Mouse (Mus musculus) heart, embryonic 13.5 days (tissue): ENCODE measurements at regions not wholly inside any gene's neighbourhood (a gene's known extent, or its start where the extent isn't known, plus 50 kb on each side); places are given as distances from the start of the nearest gene placed in this dataset.

Experiments
- ATAC-seq: fragments of 200-750 bp; cut with Nextera tagmentation; 2 replicates; pipeline ENCODE4 v1.8.0; 2017; ENCODE audit warnings: moderate TSS enrichment; ENCODE audit not compliant: insufficient number of reproducible peaks, low FRiP score, low TSS enrichment; ENCODE audit errors: extremely low read depth
- H3K27ac ChIP-seq: fragments of 300-500 bp; sonication (generic); replicated peaks from 2 replicates; pipeline ENCODE4 v1.5.1; 2015; ENCODE audit warnings: moderate library complexity, mild to moderate bottlenecking, inconsistent platforms
- H3K27me3 ChIP-seq: fragments of 300-500 bp; sonication (generic); replicated peaks from 2 replicates; pipeline ENCODE4 v1.6.1; 2015; ENCODE audit warnings: mild to moderate bottlenecking, inconsistent platforms
- H3K36me3 ChIP-seq: fragments of 300-500 bp; sonication (generic); 2 replicates; pipeline ENCODE4 v1.6.1; 2015; ENCODE audit warnings: mild to moderate bottlenecking, inconsistent platforms
- H3K4me1 ChIP-seq: fragments of 300-500 bp; sonication (generic); 2 replicates; pipeline ENCODE4 v1.6.1; 2015; ENCODE audit warnings: inconsistent platforms
- H3K4me2 ChIP-seq: fragments of 300-500 bp; sonication (generic); 2 replicates; pipeline ENCODE4 v1.6.1; 2015; ENCODE audit warnings: inconsistent platforms, mild to moderate bottlenecking, moderate library complexity
- H3K4me3 ChIP-seq: fragments of 300-500 bp; sonication (generic); 2 replicates; pipeline ENCODE4 v1.5.1; 2015; ENCODE audit warnings: moderate library complexity, mild to moderate bottlenecking, inconsistent platforms
- H3K9ac ChIP-seq: fragments of 300-500 bp; sonication (generic); 2 replicates; pipeline ENCODE4 v1.6.1; 2015; ENCODE audit warnings: inconsistent platforms, mild to moderate bottlenecking, moderate library complexity
- H3K9me3 ChIP-seq: fragments of 300-500 bp; sonication (generic); 2 replicates; pipeline ENCODE4 v1.6.1; 2016; ENCODE audit warnings: inconsistent platforms
- WGBS: fragments of 180-500 bp; shearing (Covaris S2); methylation state at CpG from one replicate; pipeline ENCODE4 v1.1.7; 2015; ENCODE audit warnings: mixed read lengths; 5-methylcytosine and 5-hydroxymethylcytosine counted together

DNA sequence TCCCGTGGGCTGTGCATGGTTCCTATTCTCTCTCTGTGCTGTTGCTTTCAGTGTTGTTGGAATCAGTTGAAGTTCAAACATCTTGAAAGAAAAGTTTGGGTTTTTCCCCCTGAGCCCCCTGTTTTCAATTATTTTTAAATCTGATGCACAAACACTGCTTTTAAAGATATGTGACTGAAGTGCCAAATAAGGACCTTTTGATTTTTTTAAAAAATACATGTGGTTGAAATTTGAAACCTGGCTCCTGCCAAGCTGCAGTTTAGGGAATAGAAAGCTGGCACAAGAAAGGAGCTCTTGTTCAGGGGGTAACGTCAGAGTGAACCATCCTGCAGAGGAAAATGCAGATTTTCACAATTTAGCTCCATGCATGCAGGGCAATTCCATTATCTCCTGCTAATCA lies 509.4 kb upstream of the Intu start:
- H3K4me1 ChIP-seq = no peaks in the 10 kb centered on the region
- H3K4me3 ChIP-seq = no peak overlapping the region
- H3K9me3 ChIP-seq = 0 out of 2 replicates have a peak, but pooled peaks cover 3% of the 10 kb centered on the region
- H3K36me3 ChIP-seq = no peaks in the 10 kb centered on the region
- no peak for ATAC-seq
- no peak overlapping the region for H3K27ac ChIP-seq
- H3K27me3 ChIP-seq = no peaks in the 10 kb centered on the region
- no peak overlapping the region for H3K9ac ChIP-seq
- 50% methylated on average over 2 of the region's 2 CpGs for WGBS
- H3K4me2 ChIP-seq = no peak overlapping the region

DNA sequence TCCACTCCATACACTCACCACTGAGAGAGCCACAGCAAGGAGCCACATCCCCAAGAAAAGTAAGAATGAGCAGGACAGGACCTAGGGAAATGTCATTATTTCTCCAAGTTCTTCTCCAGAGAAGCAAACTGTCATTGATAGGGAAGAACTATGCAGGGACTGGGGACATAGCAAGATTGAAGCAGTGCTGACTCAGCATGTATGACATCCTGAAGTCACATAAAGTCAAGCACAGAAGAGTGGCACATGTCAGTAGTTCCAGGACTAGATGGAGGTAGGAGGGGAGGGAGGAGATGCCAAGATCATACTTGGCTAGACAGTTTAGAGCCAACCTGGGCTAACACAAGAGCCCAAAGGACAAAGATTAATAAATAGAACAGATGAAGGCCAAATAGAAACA lies 503.4 kb upstream of the Intu start:
- H3K27ac ChIP-seq = no peak overlapping the region
- H3K36me3 ChIP-seq = no peaks in the 10 kb centered on the region
- H3K9ac ChIP-seq = no peak overlapping the region
- H3K4me2 ChIP-seq = no peak overlapping the region
- no peaks in the 10 kb centered on the region for H3K27me3 ChIP-seq
- no peak for ATAC-seq
- no peaks in the 10 kb centered on the region for H3K4me1 ChIP-seq
- H3K4me3 ChIP-seq = no peak overlapping the region
- 0 out of 2 replicates have a peak, but pooled peaks cover 3% of the 10 kb centered on the region for H3K9me3 ChIP-seq

DNA sequence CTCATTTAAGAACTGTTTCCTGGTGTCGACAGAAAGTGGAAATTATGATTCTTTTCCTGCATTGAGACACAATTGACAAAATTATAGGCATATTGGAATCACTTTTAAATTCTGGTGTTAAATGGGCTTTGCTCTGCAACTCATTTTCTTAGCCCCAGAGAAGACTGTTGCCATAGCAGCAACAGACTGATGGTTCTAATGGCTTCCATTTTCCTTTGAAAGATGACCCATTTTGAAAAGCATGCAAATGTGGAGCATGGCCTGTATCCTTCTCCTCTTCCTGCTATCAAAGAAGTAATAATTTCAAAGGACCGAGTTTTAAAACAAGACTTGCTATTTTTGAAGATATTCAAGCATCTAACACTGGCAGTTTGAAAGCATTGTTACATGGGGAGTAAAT lies 494.9 kb upstream of the Intu start:
- Histone ChIP-seq H3K36me3 (no peaks in the 10 kb centered on the region), H3K27me3 (no peaks in the 10 kb centered on the region), H3K4me3 (no peak overlapping the region), H3K4me2 (no peak overlapping the region), H3K9ac (no peak overlapping the region), H3K4me1 (no peaks in the 10 kb centered on the region), H3K9me3 (no peaks in the 10 kb centered on the region), H3K27ac (no peak overlapping the region)
- 71% methylated on average over 2 of the region's 2 CpGs for WGBS
- no peak for ATAC-seq

DNA sequence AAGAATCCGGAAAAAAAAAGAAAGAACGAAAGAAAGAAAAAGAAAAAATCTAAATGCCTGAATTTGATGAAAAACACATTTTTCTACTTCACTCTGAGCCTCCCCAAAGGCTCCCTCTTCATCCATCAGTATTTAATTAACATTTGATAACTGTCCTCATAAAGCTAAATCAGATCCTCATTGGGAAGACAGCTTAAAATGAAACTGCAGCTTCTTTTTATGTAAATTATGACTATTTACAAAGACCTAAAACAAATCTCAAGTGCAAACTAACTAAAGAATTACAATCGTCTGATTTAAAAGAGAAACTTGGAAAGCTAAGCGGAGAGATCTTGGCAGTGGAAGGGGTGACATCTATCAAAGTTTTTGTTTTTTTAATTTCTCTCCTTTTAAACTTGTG lies 481.4 kb upstream of the Intu start:
- Histone ChIP-seq H3K27me3 (no peaks in the 10 kb centered on the region), H3K36me3 (no peaks in the 10 kb centered on the region), H3K4me1 (no peaks in the 10 kb centered on the region), H3K9ac (no peak overlapping the region), H3K4me2 (no peak overlapping the region), H3K27ac (no peak overlapping the region), H3K4me3 (no peak overlapping the region), H3K9me3 (no peaks in the 10 kb centered on the region)
- 71% methylated on average over 4 of the region's 4 CpGs for WGBS
- no peak for ATAC-seq

DNA sequence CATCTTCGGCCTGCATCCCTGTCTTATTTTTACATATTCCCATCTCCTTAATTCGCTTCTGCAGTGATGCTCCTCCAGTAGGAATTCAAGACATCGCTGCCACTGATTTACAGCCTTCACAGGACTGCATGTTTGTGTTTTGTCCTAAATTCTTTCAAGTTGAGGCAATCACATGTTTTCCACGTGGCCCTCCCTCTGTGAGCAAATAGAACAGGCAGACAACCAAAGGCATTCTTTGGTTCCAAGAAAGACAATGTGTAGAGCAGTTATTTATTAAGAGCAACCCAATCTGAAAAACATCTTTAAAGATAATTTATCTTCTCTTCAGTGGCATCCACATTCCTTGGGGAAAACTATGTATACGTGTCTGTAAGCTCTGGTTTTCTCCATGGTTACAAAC lies 472.8 kb upstream of the Intu start:
- Histone ChIP-seq H3K27me3 (no peaks in the 10 kb centered on the region), H3K4me3 (no peak overlapping the region), H3K4me1 (no peaks in the 10 kb centered on the region), H3K36me3 (no peaks in the 10 kb centered on the region), H3K4me2 (no peak overlapping the region), H3K9me3 (no peaks in the 10 kb centered on the region), H3K9ac (no peak overlapping the region), H3K27ac (no peak overlapping the region)
- ATAC-seq = no peak
- WGBS = 64% methylated on average over 5 of the region's 5 CpGs

DNA sequence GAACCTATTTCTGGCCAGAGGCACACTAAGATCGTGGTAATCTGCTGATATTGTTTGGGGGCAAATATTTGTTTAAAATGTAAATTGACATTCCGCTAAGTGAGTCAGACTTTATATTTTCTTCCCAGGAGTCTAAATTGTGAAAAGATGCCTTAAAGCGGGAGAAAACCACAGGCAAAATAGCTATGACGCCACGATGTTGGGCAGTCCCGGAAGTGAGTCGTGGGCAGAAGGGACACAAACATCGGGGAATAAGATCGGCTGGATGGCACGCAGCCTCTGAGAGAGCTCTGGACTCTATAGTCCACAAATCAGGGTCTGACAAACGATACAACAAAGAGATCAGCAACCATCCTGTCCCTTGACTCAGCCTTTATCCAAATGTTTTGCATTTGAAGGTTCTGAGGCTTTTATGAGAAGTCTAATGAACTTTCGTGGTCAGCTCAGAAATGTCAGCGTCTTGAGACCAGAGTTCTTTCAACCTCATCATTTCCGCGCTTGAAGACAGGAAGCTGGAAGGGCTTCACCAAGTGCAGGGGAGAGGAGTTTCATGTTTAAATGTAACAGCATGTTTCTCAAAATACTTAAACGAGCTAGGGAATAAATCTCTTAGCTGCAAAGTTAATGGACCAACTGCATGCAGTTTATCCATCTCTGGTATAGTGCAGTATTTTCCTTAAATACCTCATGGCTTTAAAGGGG lies 472.2 kb upstream of the Intu start:
- no peak for ATAC-seq
- H3K9ac ChIP-seq = no peak overlapping the region
- WGBS = 77% methylated on average over 16 of the region's 16 CpGs
- H3K27me3 ChIP-seq = no peaks in the 10 kb centered on the region
- no peak overlapping the region for H3K4me2 ChIP-seq
- no peak overlapping the region for H3K4me3 ChIP-seq
- no peaks in the 10 kb centered on the region for H3K9me3 ChIP-seq
- H3K27ac ChIP-seq = no peak overlapping the region
- no peaks in the 10 kb centered on the region for H3K36me3 ChIP-seq
- H3K4me1 ChIP-seq = no peaks in the 10 kb centered on the region

DNA sequence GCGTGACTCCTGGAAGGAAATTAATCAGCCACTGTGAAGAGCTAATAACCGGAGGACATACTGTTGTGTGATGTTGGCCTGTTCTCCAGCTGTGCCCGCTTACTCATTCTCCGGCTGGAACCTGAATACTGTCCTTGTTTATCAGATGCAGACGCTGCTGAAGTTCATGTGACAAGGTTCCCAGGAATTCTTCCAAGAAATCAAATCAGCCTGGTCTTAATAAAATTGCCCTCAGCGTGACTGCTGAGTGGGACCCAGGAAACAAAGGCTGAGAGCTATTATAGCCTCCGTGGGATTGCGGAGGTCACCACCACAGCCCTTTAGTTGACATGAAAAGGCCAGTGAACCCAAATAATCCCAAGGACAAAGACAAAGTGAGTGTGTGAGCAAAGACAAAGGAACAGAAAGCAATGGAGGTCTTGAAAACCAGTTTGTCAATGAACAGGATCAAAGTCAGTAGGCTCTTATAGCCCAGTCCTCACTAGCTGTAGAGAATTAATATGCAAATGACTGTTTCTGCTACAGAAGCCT lies 460.9 kb upstream of the Intu start:
- no peak overlapping the region for H3K4me3 ChIP-seq
- H3K4me2 ChIP-seq = no peak overlapping the region
- H3K27ac ChIP-seq = no peak overlapping the region
- peaks cover 14% of the 10 kb centered on the region for H3K27me3 ChIP-seq
- H3K36me3 ChIP-seq = no peaks in the 10 kb centered on the region
- WGBS = 57% methylated on average over 8 of the region's 8 CpGs
- no peak overlapping the region for H3K9ac ChIP-seq
- ATAC-seq = no peak
- 0 out of 2 replicates have a peak, but pooled peaks cover 5% of the 10 kb centered on the region for H3K4me1 ChIP-seq
- H3K9me3 ChIP-seq = no peaks in the 10 kb centered on the region

DNA sequence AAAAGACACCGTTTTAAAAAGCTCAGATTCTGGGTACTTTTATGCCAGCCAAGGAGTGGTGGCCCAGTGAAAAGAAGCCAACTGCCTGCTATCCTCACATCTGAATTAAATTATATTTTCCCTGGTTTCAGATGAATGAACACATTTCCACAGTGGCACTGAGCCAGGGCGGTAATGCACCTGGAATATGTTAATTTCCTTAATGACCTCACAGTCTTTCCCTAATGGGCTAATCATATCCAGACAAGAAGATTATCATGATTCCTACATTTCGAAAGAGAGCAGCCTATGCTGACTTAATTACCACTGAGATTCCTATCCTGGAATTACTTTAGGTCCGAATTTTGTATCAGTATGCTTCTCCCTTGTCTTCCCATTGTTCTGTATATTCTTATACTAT lies 454.3 kb upstream of the Intu start:
- Histone ChIP-seq H3K4me1 (no peaks in the 10 kb centered on the region), H3K4me3 (no peak overlapping the region), H3K27me3 (no peaks in the 10 kb centered on the region), H3K36me3 (no peaks in the 10 kb centered on the region), H3K4me2 (no peak overlapping the region), H3K9ac (no peak overlapping the region), H3K9me3 (no peaks in the 10 kb centered on the region), H3K27ac (no peak overlapping the region)
- 73% methylated on average over 4 of the region's 4 CpGs for WGBS
- ATAC-seq = no peak

DNA sequence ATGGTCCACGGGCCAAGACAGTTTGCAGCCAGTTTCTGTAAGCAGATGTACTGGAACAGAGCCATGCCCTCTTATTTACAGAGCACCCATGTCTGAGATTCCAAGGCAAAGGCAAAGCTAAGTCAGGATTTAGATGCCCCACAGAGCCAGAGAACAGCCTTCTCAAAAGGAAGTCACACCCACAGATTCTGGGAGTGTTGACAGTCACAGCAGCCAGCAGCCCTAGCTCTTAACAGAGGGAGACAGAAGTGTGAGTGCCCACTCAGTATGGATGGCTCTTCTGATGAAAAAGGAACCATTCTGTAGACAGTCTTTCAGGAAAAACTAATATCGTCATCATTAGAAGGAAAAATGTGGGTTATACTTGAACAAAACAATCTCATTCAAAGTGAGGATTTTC lies 446.0 kb upstream of the Intu start:
- Histone ChIP-seq H3K4me1 (no peaks in the 10 kb centered on the region), H3K27ac (no peak overlapping the region), H3K4me3 (no peak overlapping the region), H3K4me2 (no peak overlapping the region), H3K27me3 (no peaks in the 10 kb centered on the region), H3K36me3 (no peaks in the 10 kb centered on the region), H3K9ac (no peak overlapping the region), H3K9me3 (no peaks in the 10 kb centered on the region)
- 77% methylated on average over 2 of the region's 2 CpGs for WGBS
- no peak for ATAC-seq

DNA sequence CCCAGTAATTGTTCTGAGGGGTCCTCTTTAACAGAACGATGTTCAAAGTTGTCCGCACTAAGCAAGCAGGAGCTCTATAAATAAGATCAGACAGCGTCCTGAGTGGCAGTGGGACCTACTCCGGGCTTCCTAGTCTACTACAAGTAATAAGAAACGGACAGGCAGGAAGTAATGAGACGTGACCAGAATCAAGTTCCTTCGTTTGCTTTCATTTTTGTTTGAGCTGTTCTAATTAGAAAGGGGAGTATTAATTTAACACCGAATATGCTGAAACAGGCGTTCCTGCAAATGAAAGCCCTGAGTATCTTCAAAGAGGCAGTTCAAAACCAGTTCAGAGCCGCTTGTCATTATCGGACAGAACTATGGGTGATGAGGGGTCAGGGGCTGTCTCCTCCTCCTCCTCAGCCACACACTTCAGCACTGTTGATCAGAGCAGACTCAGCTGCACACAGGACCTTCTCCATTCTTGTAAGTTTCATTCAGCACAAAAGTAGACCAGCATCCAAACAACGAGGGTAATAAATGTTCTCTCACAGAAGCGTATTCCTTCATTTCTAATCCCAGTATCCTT lies 439.2 kb upstream of the Intu start:
- WGBS = 81% methylated on average over 13 of the region's 13 CpGs
- H3K36me3 ChIP-seq = no peaks in the 10 kb centered on the region
- H3K9ac ChIP-seq = no peak overlapping the region
- no peak overlapping the region for H3K27ac ChIP-seq
- no peak overlapping the region for H3K4me2 ChIP-seq
- no peak for ATAC-seq
- H3K4me3 ChIP-seq = no peak overlapping the region
- H3K4me1 ChIP-seq = no peaks in the 10 kb centered on the region
- no peaks in the 10 kb centered on the region for H3K9me3 ChIP-seq
- no peaks in the 10 kb centered on the region for H3K27me3 ChIP-seq

DNA sequence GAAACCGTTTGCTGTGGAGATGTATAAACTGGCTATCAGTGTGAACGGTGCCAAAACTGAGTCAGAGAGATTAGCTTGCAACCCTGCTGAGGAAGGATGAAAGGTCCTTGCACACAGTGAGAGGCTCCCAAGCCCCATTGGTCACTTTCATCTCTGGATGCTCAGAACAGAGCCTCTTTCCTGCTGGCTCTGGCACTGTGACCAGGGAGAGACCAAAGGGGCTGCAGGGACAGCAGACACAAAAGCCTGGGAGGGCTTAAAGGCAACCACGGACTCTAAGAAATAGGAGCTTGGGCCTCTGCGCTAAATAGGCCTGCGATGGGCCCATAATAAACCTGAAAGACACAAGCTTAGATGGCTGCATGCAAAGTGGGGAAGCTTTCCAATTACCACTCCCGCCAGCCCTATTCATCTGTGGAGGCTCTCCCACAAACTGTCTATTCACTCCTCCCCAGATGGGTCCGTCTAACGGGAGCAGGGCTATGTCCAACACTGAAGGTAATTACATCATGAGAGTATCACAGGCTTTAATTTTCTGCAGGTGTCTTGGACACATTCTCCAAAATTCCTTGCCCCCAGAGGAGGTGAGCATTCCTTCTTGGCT lies 438.2 kb upstream of the Intu start:
- no peak overlapping the region for H3K27ac ChIP-seq
- WGBS = 70% methylated on average over 8 of the region's 8 CpGs
- H3K36me3 ChIP-seq = no peaks in the 10 kb centered on the region
- no peak overlapping the region for H3K4me2 ChIP-seq
- no peaks in the 10 kb centered on the region for H3K9me3 ChIP-seq
- no peak for ATAC-seq
- no peaks in the 10 kb centered on the region for H3K27me3 ChIP-seq
- no peak overlapping the region for H3K4me3 ChIP-seq
- H3K9ac ChIP-seq = no peak overlapping the region
- no peaks in the 10 kb centered on the region for H3K4me1 ChIP-seq

DNA sequence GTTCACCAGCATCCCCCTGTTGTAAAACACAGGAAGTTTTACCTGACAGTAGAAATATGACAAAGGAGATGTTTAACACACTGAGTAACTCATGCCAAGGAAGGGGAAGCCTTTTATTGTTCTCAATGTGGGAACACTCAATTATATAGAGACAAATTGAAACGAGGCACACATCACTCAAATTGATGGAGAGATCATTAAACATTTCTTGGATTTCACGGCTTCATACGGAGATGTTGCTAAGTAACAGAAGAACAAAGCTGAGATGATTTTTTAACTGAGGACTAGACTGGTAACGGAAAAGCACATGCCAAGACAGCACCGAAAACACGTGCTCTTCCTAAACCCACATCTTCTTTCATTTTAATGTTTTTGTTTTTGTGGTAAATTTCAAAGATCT lies 437.0 kb upstream of the Intu start:
- no peaks in the 10 kb centered on the region for H3K4me1 ChIP-seq
- no peak overlapping the region for H3K4me3 ChIP-seq
- no peak overlapping the region for H3K4me2 ChIP-seq
- H3K9me3 ChIP-seq = peaks cover 4% of the 10 kb centered on the region
- no peaks in the 10 kb centered on the region for H3K36me3 ChIP-seq
- H3K9ac ChIP-seq = no peak overlapping the region
- no peak for ATAC-seq
- no peak overlapping the region for H3K27ac ChIP-seq
- no peaks in the 10 kb centered on the region for H3K27me3 ChIP-seq
- 82% methylated on average over 6 of the region's 6 CpGs for WGBS
